Mouse (Mus musculus): Measurements from ENCODE around the gene Prdm11. TPM values are rescaled to one million over a fixed set of nuclear protein-coding genes. Genes with fewer than 3 reads are reported as not detected.
A peak's percentile ranks its signal among the peaks of the same experiment; 100 is the strongest.

The Prdm11 gene
- polyA plus RNA-seq, 1 experiment from 2014 or later = 1.8 TPM

- no peak overlapping the region for H3K27ac ChIP-seq
- H3K4me3 ChIP-seq (replicated peaks) = no peak overlapping the region
- no peaks in the 10 kb centered on the region for H3K27me3 ChIP-seq
- ATAC-seq = no peak
- WGBS = 71% methylated on average over 14 of the region's 14 CpGs
- no peak overlapping the region for H3K9ac ChIP-seq (replicated peaks)
- peaks cover 67% of the 10 kb centered on the region for H3K36me3 ChIP-seq
- no peaks in the 10 kb centered on the region for H3K9me3 ChIP-seq
- H3K4me1 ChIP-seq (replicated peaks) = no peaks in the 10 kb centered on the region
- no peak overlapping the region for H3K4me2 ChIP-seq (replicated peaks)
Observed at GRCm38 (mm10) chr2:92975031-92975790, 70.8 kb downstream of the Prdm11 start.

DNA sequence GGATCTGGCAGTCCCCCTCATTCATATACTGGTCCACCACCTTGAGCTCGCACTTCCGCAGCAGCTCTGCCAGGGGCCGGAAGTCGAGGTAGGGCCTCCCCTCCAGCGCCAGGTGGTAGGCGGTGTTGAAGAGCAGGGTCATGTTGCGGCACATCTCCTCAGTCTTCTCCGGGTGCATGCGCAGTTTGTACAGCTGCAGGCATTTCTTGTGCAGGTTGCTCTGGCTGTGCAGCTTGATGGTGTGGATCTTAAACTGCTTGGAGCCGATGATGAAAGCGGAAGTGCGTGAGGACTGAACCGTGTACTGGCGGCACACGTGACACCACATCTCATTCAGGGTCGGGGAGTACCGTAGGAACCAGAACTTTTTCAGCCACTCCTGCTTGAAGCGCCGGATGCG is 72.3 kb downstream of the Prdm11 start:
- no peak for ATAC-seq
- 96% methylated on average over 20 of the region's 20 CpGs for WGBS

GRCm38 (mm10) chr2:92972071-92972470 is 73.9 kb downstream of the Prdm11 start:
- Histone ChIP-seq H3K4me3 (replicated peaks) (no peak overlapping the region), H3K4me2 (replicated peaks) (no peak overlapping the region), H3K9me3 (no peaks in the 10 kb centered on the region), H3K27ac (no peak overlapping the region), H3K36me3 (peaks cover 47% of the 10 kb centered on the region), H3K4me1 (replicated peaks) (peaks cover 11% of the 10 kb centered on the region), H3K9ac (replicated peaks) (no peak overlapping the region), H3K27me3 (no peaks in the 10 kb centered on the region)
- 94% methylated on average over 17 of the region's 17 CpGs for WGBS
- ATAC-seq = no peak

More for the DNA sequence above, 72.3 kb downstream of the Prdm11 start:
- no peaks in the 10 kb centered on the region for H3K27me3 ChIP-seq
- no peak overlapping the region for H3K9ac ChIP-seq (replicated peaks)
- H3K4me2 ChIP-seq (replicated peaks) = no peak overlapping the region
- H3K27ac ChIP-seq = no peak overlapping the region
- no peaks in the 10 kb centered on the region for H3K4me1 ChIP-seq (replicated peaks)
- no peaks in the 10 kb centered on the region for H3K9me3 ChIP-seq
- H3K36me3 ChIP-seq = peaks cover 52% of the 10 kb centered on the region
- H3K4me3 ChIP-seq (replicated peaks) = no peak overlapping the region

- Histone ChIP-seq H3K9ac (replicated peaks) (no peak overlapping the region), H3K4me2 (replicated peaks) (no peak overlapping the region), H3K36me3 (peaks cover 44% of the 10 kb centered on the region), H3K4me1 (replicated peaks) (peaks cover 16% of the 10 kb centered on the region), H3K27ac (no peak overlapping the region), H3K9me3 (no peaks in the 10 kb centered on the region), H3K27me3 (no peaks in the 10 kb centered on the region), H3K4me3 (replicated peaks) (no peak overlapping the region)
- 96% methylated on average over 8 of the region's 8 CpGs for WGBS
- ATAC-seq = no peak
Observed at GRCm38 (mm10) chr2:92971536-92971935, 74.4 kb downstream of the Prdm11 start.

DNA sequence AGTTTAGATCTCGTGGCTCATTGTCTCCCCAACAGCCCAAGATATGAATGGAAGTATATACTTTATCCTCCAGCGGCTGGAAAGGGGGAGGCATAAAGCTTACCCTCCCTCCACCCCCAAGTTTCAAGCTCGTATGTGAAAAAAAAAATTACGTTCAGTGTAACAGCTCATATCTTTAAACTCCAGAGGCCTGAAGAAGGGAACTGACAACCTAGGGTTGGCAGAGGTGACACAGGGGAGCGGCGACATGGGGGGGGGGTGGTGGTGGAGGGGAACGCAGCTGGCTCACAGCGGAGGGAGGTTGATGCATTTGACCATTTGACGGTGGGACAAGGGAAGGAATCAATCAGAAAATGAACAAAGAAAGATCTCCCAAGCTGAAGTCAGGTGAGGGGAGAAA is 74.9 kb downstream of the Prdm11 start:
- no peak overlapping the region for H3K4me2 ChIP-seq (replicated peaks)
- H3K36me3 ChIP-seq = peaks cover 43% of the 10 kb centered on the region
- 81% methylated on average over 9 of the region's 9 CpGs for WGBS

DNA sequence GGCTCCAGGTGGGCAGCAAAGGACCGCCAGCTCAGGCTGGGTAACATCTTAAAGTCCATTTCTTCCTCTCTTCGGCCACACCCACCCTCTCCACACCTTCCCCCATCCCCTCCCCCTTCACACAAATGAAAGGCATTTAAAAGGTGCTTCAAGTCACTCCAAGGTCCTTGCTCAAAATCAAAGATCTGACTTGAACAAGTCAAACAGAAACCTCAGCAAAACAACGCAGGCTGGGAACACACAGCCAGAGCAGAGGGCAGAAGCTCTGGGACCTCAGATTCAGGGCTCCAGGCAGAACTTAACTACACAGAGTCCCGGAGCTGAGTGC is 78.2 kb downstream of the Prdm11 start:
- no peak for ATAC-seq
- WGBS = 64% methylated on average over 4 of the region's 4 CpGs
- H3K9ac ChIP-seq (replicated peaks) = no peak overlapping the region

More for the DNA sequence above, 74.9 kb downstream of the Prdm11 start:
- Histone ChIP-seq H3K4me3 (replicated peaks) (no peak overlapping the region), H3K9ac (replicated peaks) (no peak overlapping the region), H3K4me1 (replicated peaks) (peaks cover 21% of the 10 kb centered on the region), H3K27ac (no peak overlapping the region), H3K27me3 (no peaks in the 10 kb centered on the region), H3K9me3 (no peaks in the 10 kb centered on the region)
- no peak for ATAC-seq

DNA sequence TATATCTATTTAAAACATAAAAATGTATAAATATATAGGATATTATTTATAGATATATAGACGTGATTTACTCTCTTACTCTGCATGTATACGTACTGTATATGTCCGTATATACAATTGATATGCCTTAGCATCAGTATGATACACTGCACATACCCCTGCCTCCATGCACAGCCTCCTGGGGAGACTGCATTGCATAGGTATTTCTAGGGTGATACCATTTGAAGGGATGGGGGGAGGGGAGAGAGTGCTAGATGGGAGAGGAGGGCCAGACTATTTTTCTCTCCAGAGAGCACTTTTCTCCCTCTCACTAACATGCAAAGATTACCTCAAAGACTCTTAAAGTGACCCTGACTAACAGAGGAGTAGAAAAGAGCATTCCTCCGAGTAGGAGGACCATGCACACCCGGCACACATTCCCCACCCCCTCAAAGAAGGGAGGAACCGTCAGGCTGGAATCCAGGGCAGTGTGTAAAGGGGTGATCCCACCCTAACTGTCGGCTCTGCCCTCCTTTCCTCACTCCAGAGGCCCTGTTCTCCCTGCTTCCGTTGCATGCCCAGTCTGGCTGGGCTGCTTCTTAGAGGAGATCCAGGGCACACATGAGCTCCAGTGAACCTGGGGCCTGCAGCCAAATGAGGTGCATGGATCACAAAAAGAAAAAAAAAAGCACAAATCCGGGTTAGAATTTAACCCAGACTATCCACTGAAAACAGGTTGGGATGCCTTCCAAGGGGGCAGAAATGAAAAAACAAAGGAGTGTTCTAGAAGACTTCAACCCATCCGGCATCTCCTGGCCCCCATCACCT is 78.7 kb downstream of the Prdm11 start:
- no peak overlapping the region for H3K4me3 ChIP-seq (replicated peaks)
- peak; percentile 56; the same call in 1 of the 2 replicates for ATAC-seq
- 32% methylated on average over 10 of the region's 10 CpGs for WGBS
- H3K9ac ChIP-seq (replicated peaks) = no peak overlapping the region
- no peak overlapping the region for H3K27ac ChIP-seq
- peaks cover 6% of the 10 kb centered on the region; the same call in 1 of the 2 replicates for H3K9me3 ChIP-seq
- no peak overlapping the region for H3K4me2 ChIP-seq (replicated peaks)
- H3K4me1 ChIP-seq (replicated peaks) = peaks cover 22% of the 10 kb centered on the region
- H3K36me3 ChIP-seq = peaks cover 4% of the 10 kb centered on the region
- H3K27me3 ChIP-seq = no peaks in the 10 kb centered on the region

More for the DNA sequence above, 78.2 kb downstream of the Prdm11 start:
- Histone ChIP-seq H3K9me3 (peaks cover 6% of the 10 kb centered on the region; the same call in 1 of the 2 replicates), H3K4me3 (replicated peaks) (no peak overlapping the region), H3K36me3 (peaks cover 10% of the 10 kb centered on the region), H3K4me2 (replicated peaks) (no peak overlapping the region), H3K27me3 (no peaks in the 10 kb centered on the region), H3K27ac (no peak overlapping the region), H3K4me1 (replicated peaks) (peaks cover 22% of the 10 kb centered on the region)

DNA sequence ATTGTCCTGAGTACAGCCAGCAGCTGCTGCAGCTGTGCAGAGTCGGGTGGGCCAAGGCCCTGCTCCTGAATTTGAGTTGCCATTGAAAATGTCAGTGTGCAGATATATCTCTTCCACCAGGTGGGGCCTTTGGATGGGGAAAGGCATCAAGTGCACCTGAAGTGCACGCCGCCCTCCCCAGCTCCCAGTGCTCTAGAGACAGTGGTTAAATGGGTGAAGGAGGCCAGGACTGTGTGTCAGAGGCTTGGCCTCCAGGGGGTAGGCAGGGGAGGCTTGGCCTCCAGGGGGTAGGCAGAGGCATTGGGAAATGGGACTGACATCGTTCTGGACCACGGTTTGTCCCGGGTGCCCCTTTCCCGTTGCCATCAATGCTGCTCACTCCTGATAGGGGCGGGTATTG is 79.7 kb downstream of the Prdm11 start:
- peaks cover 22% of the 10 kb centered on the region for H3K4me1 ChIP-seq (replicated peaks)
- no peak overlapping the region for H3K9ac ChIP-seq (replicated peaks)
- peaks cover 6% of the 10 kb centered on the region; the same call in 1 of the 2 replicates for H3K9me3 ChIP-seq
- no peaks in the 10 kb centered on the region for H3K27me3 ChIP-seq
- H3K27ac ChIP-seq = no peak overlapping the region
- WGBS = 59% methylated on average over 8 of the region's 8 CpGs
- no peak overlapping the region for H3K4me2 ChIP-seq (replicated peaks)
- no peak overlapping the region for H3K4me3 ChIP-seq (replicated peaks)
- H3K36me3 ChIP-seq = no peaks in the 10 kb centered on the region
- peak; percentile 43 for ATAC-seq

DNA sequence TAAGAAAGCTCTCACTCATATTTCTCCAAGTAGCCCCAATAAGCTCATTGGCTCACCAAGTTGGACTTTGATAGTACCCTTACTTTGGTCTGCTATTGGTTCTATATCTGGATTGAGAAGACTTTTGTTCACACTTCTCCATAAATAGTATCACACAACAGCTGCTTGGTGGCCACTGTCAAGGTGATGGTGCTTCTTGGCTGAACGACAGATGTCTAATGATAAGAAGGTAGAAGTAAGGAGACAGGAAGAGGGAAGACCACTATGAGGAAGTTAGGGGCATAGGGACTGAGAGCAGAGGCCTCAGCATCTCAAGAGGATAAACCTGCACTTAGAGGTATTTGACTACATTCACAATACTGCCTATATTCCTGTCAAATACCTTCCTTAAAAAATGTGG is 81.6 kb downstream of the Prdm11 start:
- no peak overlapping the region for H3K9ac ChIP-seq (replicated peaks)
- H3K9me3 ChIP-seq = peaks cover 6% of the 10 kb centered on the region; the same call in 1 of the 2 replicates
- 100% methylated on average over 1 of the region's 1 CpGs for WGBS
- H3K4me3 ChIP-seq (replicated peaks) = no peak overlapping the region
- no peaks in the 10 kb centered on the region for H3K27me3 ChIP-seq
- ATAC-seq = no peak
- no peak overlapping the region for H3K4me2 ChIP-seq (replicated peaks)
- no peak overlapping the region for H3K27ac ChIP-seq
- H3K36me3 ChIP-seq = no peaks in the 10 kb centered on the region
- peaks cover 22% of the 10 kb centered on the region for H3K4me1 ChIP-seq (replicated peaks)

GRCm38 (mm10) chr2:92958640-92959039 is 87.3 kb downstream of the Prdm11 start:
- WGBS = 71% methylated on average over 4 of the region's 4 CpGs
- H3K4me2 ChIP-seq (replicated peaks) = no peak overlapping the region
- H3K27ac ChIP-seq = no peak overlapping the region
- 0 out of 2 replicates have a peak, but pooled peaks cover 4% of the 10 kb centered on the region for H3K9me3 ChIP-seq
- H3K4me1 ChIP-seq (replicated peaks) = no peaks in the 10 kb centered on the region
- no peak for ATAC-seq
- no peak overlapping the region for H3K4me3 ChIP-seq (replicated peaks)
- H3K9ac ChIP-seq (replicated peaks) = no peak overlapping the region
- H3K36me3 ChIP-seq = no peaks in the 10 kb centered on the region
- no peaks in the 10 kb centered on the region for H3K27me3 ChIP-seq

- H3K9me3 ChIP-seq = 0 out of 2 replicates have a peak, but pooled peaks cover 3% of the 10 kb centered on the region
- H3K4me1 ChIP-seq (replicated peaks) = no peaks in the 10 kb centered on the region
- no peak overlapping the region for H3K4me3 ChIP-seq (replicated peaks)
- no peak overlapping the region for H3K4me2 ChIP-seq (replicated peaks)
- H3K36me3 ChIP-seq = no peaks in the 10 kb centered on the region
- no peak overlapping the region for H3K9ac ChIP-seq (replicated peaks)
- 92% methylated on average over 2 of the region's 2 CpGs for WGBS
- ATAC-seq = no peak
- no peak overlapping the region for H3K27ac ChIP-seq
- H3K27me3 ChIP-seq = no peaks in the 10 kb centered on the region
Observed at GRCm38 (mm10) chr2:92956943-92957342, 89.0 kb downstream of the Prdm11 start.

- Histone ChIP-seq H3K4me1 (replicated peaks) (peaks cover 1% of the 10 kb centered on the region; the same call in 1 of the 2 replicates), H3K27ac (no peak overlapping the region), H3K4me3 (replicated peaks) (no peak overlapping the region), H3K9ac (replicated peaks) (no peak overlapping the region), H3K4me2 (replicated peaks) (no peak overlapping the region), H3K9me3 (0 out of 2 replicates have a peak, but pooled peaks cover 3% of the 10 kb centered on the region), H3K27me3 (no peaks in the 10 kb centered on the region), H3K36me3 (no peaks in the 10 kb centered on the region)
- no peak for ATAC-seq
- WGBS = 44% methylated on average over 11 of the region's 11 CpGs
Observed at GRCm38 (mm10) chr2:92954404-92955114, 91.4 kb downstream of the Prdm11 start.

All from midbrain, embryonic 13.5 days (tissue).